Mouse (Mus musculus): Measurements from ENCODE around the gene Rgs7bp. TPM values are rescaled to one million over a fixed set of nuclear protein-coding genes. Genes with fewer than 3 reads are reported as not detected.

Rgs7bp gene
- 2.1 and 2.8 TPM in 2 replicates for polyA plus RNA-seq (2016; fragmentation: Nextera tagmentation; extraction: Ambion mirVana)

DNA sequence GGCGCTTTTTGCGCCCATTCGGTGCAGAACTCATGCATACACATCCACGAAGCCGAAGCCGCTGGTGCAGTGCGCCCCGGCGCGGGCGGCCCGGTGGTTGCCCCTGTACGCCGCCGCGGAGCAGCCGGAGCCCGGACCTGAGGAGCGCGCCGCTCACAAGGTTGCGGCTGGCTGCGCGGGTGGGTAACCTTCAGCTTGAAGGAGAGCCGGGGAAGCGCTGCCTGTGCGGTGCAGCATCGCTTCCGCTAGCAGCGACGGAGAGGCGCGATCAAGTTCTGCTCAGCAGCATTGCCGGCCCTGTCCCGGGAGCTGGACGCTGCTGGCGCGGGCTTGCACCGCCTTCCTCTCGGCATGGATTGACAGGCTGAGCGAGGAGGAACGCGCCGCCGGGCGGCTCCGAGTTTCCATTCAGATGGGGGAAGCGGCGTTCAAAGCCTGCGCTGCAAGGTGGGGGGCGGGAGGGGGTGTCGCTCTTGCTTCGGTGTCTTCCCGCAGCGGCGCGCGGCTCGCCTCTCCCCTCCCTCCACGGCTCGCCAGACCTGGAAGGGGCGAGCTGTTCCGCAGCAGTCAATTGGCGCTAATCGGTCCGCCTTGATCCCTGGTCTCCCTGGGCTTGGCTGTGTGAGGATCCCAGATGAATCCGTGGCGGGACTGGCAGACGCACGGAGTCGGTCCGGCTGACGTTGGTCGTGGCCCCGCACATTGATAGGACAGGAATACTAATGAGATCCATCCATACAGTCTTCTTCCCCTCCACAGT, at the start of gene Rgs7bp:
TSS of gene Rgs7bp (minus strand) at position 750 of the 760 bp plus-strand sequence.
- no peaks in the 10 kb centered on the region for H3K36me3 ChIP-seq
- H3K27ac ChIP-seq, result peak within 1 kb of the TSS; percentile 86
- peak; percentile 88 for DNase-seq (ENCODE audit: low spot score)
- 0 out of 2 replicates have a peak, but pooled peaks cover 9% of the 10 kb centered on the region for H3K27me3 ChIP-seq (ENCODE audit: insufficient read depth, poor library complexity, severe bottlenecking)
- WGBS, result under 1% methylated on average over 74 of the region's 75 CpGs
- peaks cover 17% of the 10 kb centered on the region for H3K4me1 ChIP-seq
- H3K4me3 ChIP-seq, result peak within 1 kb of the TSS; percentile 77
- H3K9me3 ChIP-seq, result no peaks in the 10 kb centered on the region

DNA sequence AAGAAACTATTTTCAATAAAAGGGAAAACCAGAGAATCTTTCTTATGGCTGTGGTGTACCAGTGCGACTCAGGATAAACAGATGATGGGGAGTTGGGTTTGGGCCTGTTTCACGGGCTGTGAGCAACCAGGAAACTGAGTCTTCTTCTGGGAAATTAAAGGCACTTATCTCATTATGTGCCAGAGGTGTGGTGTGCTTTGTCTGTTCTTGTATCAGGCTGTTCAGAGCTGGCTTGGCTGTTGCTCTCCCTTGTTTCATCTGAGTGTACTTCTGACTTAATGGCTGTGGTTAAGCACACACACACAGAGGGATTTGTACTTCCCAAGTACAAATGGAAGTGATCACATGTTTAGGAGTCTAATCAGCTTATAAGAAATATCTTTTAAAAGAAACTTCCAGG, 49.7 kb upstream of the Rgs7bp start:
- no peak for DNase-seq (ENCODE audit: low spot score)
- H3K36me3 ChIP-seq, result no peaks in the 10 kb centered on the region
- no peaks in the 10 kb centered on the region for H3K27me3 ChIP-seq (ENCODE audit: insufficient read depth, poor library complexity, severe bottlenecking)
- H3K4me1 ChIP-seq, result no peaks in the 10 kb centered on the region
- H3K27ac ChIP-seq, result no peak overlapping the region
- no peaks in the 10 kb centered on the region for H3K9me3 ChIP-seq
- 72% methylated on average over 2 of the region's 2 CpGs for WGBS
- no peak overlapping the region for H3K4me3 ChIP-seq

GRCm38 (mm10) chr13:105100705-105101104, 46.0 kb upstream of the Rgs7bp start:
- H3K9me3 ChIP-seq, result no peaks in the 10 kb centered on the region
- H3K4me1 ChIP-seq, result no peaks in the 10 kb centered on the region
- no peak for DNase-seq (ENCODE audit: low spot score)
- no peaks in the 10 kb centered on the region for H3K36me3 ChIP-seq
- H3K27ac ChIP-seq, result no peak overlapping the region
- no peaks in the 10 kb centered on the region for H3K27me3 ChIP-seq (ENCODE audit: insufficient read depth, poor library complexity, severe bottlenecking)
- no peak overlapping the region for H3K4me3 ChIP-seq
- WGBS, result 72% methylated on average over 4 of the region's 4 CpGs

- DNase-seq (ENCODE audit: low spot score), result no peak
Observed at GRCm38 (mm10) chr13:105096316-105096715, 41.6 kb upstream of the Rgs7bp start.

GRCm38 (mm10) chr13:105089276-105089675, 34.5 kb upstream of the Rgs7bp start:
- H3K27ac ChIP-seq, result no peak overlapping the region

More at GRCm38 (mm10) chr13:105096316-105096715, 41.6 kb upstream of the Rgs7bp start:
- H3K27me3 ChIP-seq (ENCODE audit: insufficient read depth, poor library complexity, severe bottlenecking), result no peaks in the 10 kb centered on the region
- no peak overlapping the region for H3K27ac ChIP-seq
- H3K9me3 ChIP-seq, result no peaks in the 10 kb centered on the region
- 79% methylated on average over 2 of the region's 2 CpGs for WGBS
- H3K36me3 ChIP-seq, result no peaks in the 10 kb centered on the region
- no peaks in the 10 kb centered on the region for H3K4me1 ChIP-seq
- no peak overlapping the region for H3K4me3 ChIP-seq

DNA sequence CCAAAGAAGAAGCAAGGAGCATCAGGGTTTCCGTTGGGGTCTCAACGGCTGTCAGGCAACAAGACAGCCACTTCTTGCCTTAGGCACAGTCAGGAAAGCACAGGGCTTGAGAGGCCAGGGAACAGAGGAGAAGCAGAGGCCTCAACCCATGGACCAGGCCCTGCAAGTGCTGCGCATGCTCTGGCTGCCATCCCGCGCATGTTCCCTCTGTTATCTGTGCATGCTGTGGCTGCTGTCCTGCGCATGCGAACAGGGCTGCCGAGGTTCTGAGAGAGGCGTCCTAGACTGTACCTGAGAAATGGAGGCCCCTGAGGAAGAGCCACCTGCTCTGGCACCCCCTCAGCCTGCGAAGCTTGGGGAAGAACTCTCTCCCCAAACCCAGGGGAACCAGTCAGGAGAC, 27.1 kb upstream of the Rgs7bp start, which contains the start of gene 4933425L06Rik:
TSS of gene 4933425L06Rik (plus strand) at position 261 of the 400 bp plus-strand sequence.
- Histone ChIP-seq H3K27ac (no peak within 1 kb of the TSS), H3K36me3 (no peaks in the 10 kb centered on the region), H3K4me3 (no peak within 1 kb of the TSS), H3K4me1 (no peaks in the 10 kb centered on the region), H3K27me3 (ENCODE audit: insufficient read depth, poor library complexity, severe bottlenecking) (no peaks in the 10 kb centered on the region), H3K9me3 (no peaks in the 10 kb centered on the region)
- DNase-seq (ENCODE audit: low spot score), result no peak
- 78% methylated on average over 10 of the region's 10 CpGs for WGBS

More at GRCm38 (mm10) chr13:105089276-105089675, 34.5 kb upstream of the Rgs7bp start:
- no peaks in the 10 kb centered on the region for H3K27me3 ChIP-seq (ENCODE audit: insufficient read depth, poor library complexity, severe bottlenecking)
- no peak for DNase-seq (ENCODE audit: low spot score)
- no peak overlapping the region for H3K4me3 ChIP-seq
- no peaks in the 10 kb centered on the region for H3K4me1 ChIP-seq
- H3K36me3 ChIP-seq, result no peaks in the 10 kb centered on the region
- no peaks in the 10 kb centered on the region for H3K9me3 ChIP-seq
- WGBS, result 84% methylated on average over 3 of the region's 3 CpGs

- H3K27me3 ChIP-seq (ENCODE audit: insufficient read depth, poor library complexity, severe bottlenecking), result no peaks in the 10 kb centered on the region
- no peak overlapping the region for H3K27ac ChIP-seq
- no peak overlapping the region for H3K4me3 ChIP-seq
- no peaks in the 10 kb centered on the region for H3K4me1 ChIP-seq
- no peaks in the 10 kb centered on the region for H3K36me3 ChIP-seq
- DNase-seq (ENCODE audit: low spot score), result no peak
- 60% methylated on average over 7 of the region's 7 CpGs for WGBS
- no peaks in the 10 kb centered on the region for H3K9me3 ChIP-seq
Observed at GRCm38 (mm10) chr13:105066890-105067845, 12.4 kb upstream of the Rgs7bp start.

DNA sequence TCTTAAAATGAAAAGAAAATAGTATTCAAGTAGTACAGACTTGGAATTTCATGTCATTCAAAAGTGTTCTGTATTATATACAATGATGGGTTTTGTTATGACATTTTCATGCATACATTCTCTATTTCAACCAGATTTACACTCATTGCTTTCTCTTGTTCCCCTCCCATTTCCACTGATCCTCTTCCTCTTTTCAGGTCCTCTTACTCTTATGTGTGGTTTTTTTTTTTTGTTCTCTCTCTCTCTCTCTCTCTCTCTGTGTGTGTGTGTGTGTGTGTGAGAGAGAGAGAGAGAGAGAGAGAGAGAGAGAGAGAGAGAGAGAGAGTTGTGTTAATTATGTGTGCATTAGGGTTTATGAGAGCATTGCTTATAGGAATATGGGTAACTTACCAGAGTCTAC, 11.4 kb upstream of the Rgs7bp start:
- Histone ChIP-seq H3K4me1 (no peaks in the 10 kb centered on the region), H3K9me3 (no peaks in the 10 kb centered on the region), H3K27ac (no peak overlapping the region), H3K27me3 (ENCODE audit: insufficient read depth, poor library complexity, severe bottlenecking) (no peaks in the 10 kb centered on the region), H3K36me3 (no peaks in the 10 kb centered on the region), H3K4me3 (no peak overlapping the region)
- DNase-seq (ENCODE audit: low spot score), result no peak

DNA sequence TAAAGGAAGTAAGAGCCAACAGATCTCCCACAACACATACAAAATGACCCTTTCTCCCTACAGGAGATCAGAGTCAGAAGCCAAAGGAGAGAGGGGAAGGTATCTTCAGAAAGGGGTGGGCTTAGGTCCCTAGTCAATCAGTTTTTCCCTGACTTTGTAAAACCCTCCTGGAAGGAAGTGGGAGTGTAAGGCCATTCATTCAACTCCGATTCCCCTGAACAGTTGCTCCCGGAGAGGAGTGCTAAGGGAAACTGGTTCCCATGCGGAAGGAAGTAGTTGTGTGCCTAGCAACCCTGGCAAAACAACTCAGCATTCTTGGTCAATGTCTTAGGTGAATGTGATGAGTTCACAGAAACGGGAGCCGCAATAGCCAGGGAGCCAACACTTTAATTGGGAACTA, 644 bp upstream of the Rgs7bp start:
- 13% methylated on average over 5 of the region's 5 CpGs for WGBS
- Histone ChIP-seq H3K27me3 (ENCODE audit: insufficient read depth, poor library complexity, severe bottlenecking) (0 out of 2 replicates have a peak, but pooled peaks cover 9% of the 10 kb centered on the region), H3K4me1 (peaks cover 17% of the 10 kb centered on the region), H3K36me3 (no peaks in the 10 kb centered on the region), H3K4me3 (peak overlapping the region; percentile 77), H3K27ac (peak overlapping the region; percentile 86), H3K9me3 (no peaks in the 10 kb centered on the region)
- no peak for DNase-seq (ENCODE audit: low spot score)

- DNase-seq (ENCODE audit: low spot score), result no peak
- Histone ChIP-seq H3K4me3 (peak overlapping the region; percentile 77), H3K36me3 (no peaks in the 10 kb centered on the region), H3K27ac (peak overlapping the region; percentile 86), H3K9me3 (no peaks in the 10 kb centered on the region), H3K27me3 (ENCODE audit: insufficient read depth, poor library complexity, severe bottlenecking) (0 out of 2 replicates have a peak, but pooled peaks cover 9% of the 10 kb centered on the region), H3K4me1 (peaks cover 17% of the 10 kb centered on the region)
- WGBS, result under 1% methylated on average over 8 of the region's 8 CpGs
Observed at GRCm38 (mm10) chr13:105054941-105055309, 195 bp upstream of the Rgs7bp start.

- no peaks in the 10 kb centered on the region for H3K36me3 ChIP-seq
- peak overlapping the region; percentile 86 for H3K27ac ChIP-seq
- H3K9me3 ChIP-seq, result no peaks in the 10 kb centered on the region
- H3K27me3 ChIP-seq (ENCODE audit: insufficient read depth, poor library complexity, severe bottlenecking), result 0 out of 2 replicates have a peak, but pooled peaks cover 9% of the 10 kb centered on the region
- 2% methylated on average over 12 of the region's 12 CpGs for WGBS
- peak overlapping the region; percentile 77 for H3K4me3 ChIP-seq
- peaks cover 17% of the 10 kb centered on the region for H3K4me1 ChIP-seq
- no peak for DNase-seq (ENCODE audit: low spot score)
Observed at GRCm38 (mm10) chr13:105053618-105054017, 1.1 kb downstream of the Rgs7bp start.

GRCm38 (mm10) chr13:105051432-105051831, 3.3 kb downstream of the Rgs7bp start:
- no peaks in the 10 kb centered on the region for H3K9me3 ChIP-seq
- no peak overlapping the region for H3K27ac ChIP-seq
- 0 out of 2 replicates have a peak, but pooled peaks cover 6% of the 10 kb centered on the region for H3K27me3 ChIP-seq (ENCODE audit: insufficient read depth, poor library complexity, severe bottlenecking)
- peaks cover 26% of the 10 kb centered on the region for H3K4me1 ChIP-seq
- 35% methylated on average over 6 of the region's 6 CpGs for WGBS
- no peak overlapping the region for H3K4me3 ChIP-seq
- H3K36me3 ChIP-seq, result no peaks in the 10 kb centered on the region
- DNase-seq (ENCODE audit: low spot score), result no peak

GRCm38 (mm10) chr13:105048662-105049061, 6.1 kb downstream of the Rgs7bp start:
- H3K36me3 ChIP-seq, result no peaks in the 10 kb centered on the region
- no peak overlapping the region for H3K27ac ChIP-seq
- no peak for DNase-seq (ENCODE audit: low spot score)
- no peaks in the 10 kb centered on the region for H3K9me3 ChIP-seq
- 45% methylated on average over 8 of the region's 8 CpGs for WGBS
- no peak overlapping the region for H3K4me3 ChIP-seq
- H3K27me3 ChIP-seq (ENCODE audit: insufficient read depth, poor library complexity, severe bottlenecking), result no peaks in the 10 kb centered on the region
- peaks cover 19% of the 10 kb centered on the region for H3K4me1 ChIP-seq

Data from heart, embryonic 10.5 days (tissue).